Mouse (Mus musculus) MN1 (cell line): ENCODE data around the gene Dbr1.

Experiments used
- DNase-seq: peaks from one replicate; pipeline ENCODE4 v3.0.0-alpha.2; 2016; ENCODE audit warnings: low spot score

The Dbr1 gene

GRCm38 (mm10) chr9:99620196-99620595 lies 44.6 kb downstream of the Dbr1 start:
- DNase-seq = no peak

DNA sequence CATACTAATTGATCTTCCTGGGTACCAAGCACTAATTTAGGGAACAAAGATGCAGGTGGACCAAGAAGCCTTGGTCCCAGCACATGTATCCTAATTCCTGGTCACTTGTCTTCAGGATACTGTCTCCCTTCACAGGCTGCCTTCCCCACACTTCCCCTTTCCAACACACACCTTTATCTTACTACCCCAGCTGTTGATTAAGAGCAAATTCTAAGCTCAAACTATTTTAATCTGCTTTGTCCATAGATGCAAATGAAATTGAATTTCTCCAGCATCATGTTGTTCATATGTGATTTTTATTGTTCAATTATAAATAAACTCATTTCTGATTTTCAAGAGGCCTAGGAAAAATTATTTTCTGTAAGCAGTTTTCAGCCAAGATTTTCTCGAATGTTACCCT lies 46.4 kb downstream of the Dbr1 start:
- DNase-seq = no peak

DNA sequence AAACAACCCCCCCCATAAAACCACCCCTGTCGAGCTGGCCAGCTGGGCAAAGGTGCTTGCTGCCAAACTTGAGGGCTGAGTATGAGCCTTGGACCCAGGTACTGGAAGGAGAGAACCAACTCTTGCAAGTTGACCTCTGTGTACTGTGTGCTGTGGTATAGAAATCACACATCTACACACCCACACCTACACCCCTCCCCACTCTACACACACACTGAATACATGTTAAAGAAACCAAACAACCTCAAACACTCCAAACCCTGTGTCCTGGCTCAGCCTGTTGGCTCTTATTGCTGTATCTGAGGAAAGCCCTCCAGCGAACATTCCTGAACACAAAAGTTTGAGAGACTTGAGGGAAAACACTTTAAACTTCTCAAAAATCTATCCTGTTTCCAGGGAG lies 47.4 kb downstream of the Dbr1 start:
- DNase-seq = no peak

DNA sequence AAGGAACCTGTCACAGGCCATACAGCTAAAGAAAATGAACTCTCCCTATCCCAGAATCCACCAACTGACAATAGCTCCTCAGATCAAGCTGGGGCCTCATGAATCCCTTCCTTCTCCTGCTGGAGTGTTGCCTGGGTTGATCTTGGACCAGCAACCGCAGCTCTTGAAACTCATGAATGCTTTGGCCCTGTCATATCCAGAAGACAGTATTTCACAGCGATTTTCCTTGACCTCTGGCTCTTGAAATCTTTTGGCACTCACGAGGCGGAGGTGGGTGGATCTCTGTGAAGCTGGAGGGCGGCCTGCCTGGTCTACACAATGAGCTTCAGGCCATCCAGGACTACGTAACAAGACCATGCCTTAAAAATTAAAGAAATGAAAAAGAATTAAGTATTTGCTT lies 48.5 kb downstream of the Dbr1 start:
- DNase-seq = no peak

- DNase-seq = peak; percentile 6
Measured at GRCm38 (mm10) chr9:99628581-99628980, 53.0 kb downstream of the Dbr1 start.

DNA sequence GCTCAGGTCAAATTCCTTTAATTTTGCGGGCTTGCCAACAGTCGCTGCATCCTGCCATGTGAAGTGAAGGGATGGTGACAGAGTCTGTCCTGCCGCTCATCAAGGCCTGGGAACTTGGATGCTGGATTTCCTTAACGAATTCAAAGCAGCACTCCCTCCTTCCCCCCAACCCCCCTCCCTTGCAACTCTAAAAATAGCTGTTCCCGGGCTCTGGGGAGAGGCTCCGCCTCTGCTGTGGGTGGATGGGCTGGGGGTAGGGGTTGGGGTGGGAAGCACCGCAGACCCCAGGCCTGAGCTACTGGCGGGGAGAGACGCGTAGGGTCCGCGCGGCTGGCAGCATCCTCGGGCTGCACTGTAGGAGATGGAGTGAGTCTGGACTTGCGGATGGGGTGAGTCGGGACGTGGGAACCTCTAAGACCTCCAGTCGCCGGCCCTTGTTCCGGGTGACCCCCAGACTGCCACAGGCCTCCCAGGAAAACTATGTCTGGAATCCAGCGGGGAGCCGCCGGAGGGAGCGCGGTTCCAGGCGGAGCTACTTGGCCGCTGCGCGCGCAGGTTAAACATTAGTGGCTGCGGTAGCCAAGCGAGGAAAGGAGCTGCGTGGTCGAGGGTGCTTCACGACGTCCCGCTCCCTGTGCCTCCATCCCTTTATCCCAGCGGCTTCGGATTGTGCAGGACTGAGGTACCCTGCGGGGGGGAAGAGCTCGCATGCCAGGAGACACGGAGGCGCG lies 53.8 kb downstream of the Dbr1 start, which contains the start of gene Dzip1l:
Gene Dzip1l (plus strand): TSS at position 216 of the 731 bp plus-strand sequence.
- DNase-seq = peak; percentile 48

DNA sequence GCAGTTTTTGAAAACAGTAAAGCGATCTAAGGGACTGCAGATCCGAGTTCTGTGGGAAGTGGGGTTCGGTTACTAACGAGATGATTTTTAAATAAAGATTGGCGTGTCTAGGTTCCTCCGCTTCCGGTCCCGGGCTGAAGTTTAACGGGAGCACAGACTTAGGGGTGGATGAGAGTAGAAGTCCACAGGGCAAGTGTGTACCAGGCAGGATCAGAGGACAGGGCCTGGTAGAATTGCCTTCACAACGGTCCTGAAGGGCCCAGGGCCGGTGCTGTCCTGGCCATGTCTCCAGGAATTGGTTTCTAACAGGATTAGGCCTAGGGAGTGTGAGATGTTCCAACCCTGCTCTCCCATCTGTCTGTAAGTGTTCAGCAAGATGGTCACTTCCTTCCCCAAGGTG lies 54.5 kb downstream of the Dbr1 start:
- DNase-seq = peak; percentile 7

GRCm38 (mm10) chr9:99630528-99631125 lies 55.0 kb downstream of the Dbr1 start:
- no peak for DNase-seq

DNA sequence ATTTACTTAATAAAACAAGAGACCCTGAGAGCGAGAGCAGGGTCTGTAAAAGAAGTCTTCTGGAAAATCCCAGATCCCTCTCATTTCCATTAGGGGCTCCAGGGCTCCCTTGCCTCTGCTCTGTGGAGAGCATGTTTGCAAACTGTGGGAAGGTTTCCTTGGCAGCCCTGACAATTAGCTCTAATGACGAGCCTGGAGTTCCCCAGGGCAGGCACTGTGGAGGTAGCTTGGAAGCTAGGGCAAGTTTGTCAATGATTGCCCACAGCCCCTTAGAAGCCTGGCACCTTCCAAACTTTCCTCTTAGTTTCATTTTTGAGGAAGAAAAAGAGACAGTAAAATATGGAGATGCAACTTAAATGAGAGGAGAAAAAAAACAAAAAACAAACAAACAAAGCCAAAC lies 56.2 kb downstream of the Dbr1 start:
- no peak for DNase-seq

DNA sequence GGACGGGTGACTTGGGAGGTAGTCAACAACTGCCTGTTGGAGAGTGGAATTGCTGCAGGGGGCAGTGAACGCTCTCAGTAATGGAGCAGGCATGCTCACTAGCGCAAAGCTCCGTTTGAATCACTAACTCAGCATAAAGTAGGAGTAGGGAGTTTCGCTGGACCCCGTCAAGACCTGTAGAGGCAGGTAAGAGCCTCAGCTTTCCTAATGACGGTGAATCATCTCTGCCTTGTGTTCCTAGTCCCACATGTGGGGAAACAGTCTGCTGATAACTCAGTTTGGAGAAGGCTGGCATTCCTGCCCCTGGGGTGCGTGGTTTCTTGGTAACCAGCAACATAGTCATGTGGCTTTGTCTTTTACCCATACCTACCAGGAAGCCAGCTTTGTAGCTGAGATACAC lies 56.7 kb downstream of the Dbr1 start:
- DNase-seq = no peak
